Mouse (Mus musculus) olfactory bulb, adult 2 months (tissue): Measurements from ENCODE around the gene Zbtb7a.

Source experiments
- CTCF ChIP-seq: fragments of 200-500 bp; IDR thresholded peaks from 2 replicates; pipeline ENCODE4 v1.5.1; 2012; ENCODE audit warnings: low read depth, mild to moderate bottlenecking, low read length, moderate library complexity; ENCODE audit not compliant: insufficient read depth
- POLR2A ChIP-seq: fragments of 200-500 bp; IDR thresholded peaks from 2 replicates; pipeline ENCODE4 v1.6.1; 2012; ENCODE audit warnings: mild to moderate bottlenecking, low read depth, low read length, moderate library complexity; ENCODE audit not compliant: insufficient read depth

DNA sequence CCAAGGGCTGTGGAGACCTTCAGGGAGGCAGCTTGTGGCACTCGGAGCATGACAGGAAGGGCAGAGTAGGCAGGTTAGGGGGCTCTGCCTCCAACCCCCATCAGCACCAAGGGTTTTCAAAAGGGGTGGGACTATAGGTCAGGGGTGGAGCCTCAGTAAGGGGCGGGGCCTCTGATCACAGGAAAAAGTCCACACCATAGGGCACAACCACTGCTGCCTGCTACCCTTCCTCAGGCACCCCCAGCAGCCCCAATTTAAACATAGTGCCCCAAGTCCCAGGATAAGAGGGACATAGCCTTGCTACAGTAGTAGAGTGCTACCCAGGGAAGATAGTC lies 27.3 kb downstream of the Zbtb7a start:
- TF ChIP-seq CTCF (no peak), POLR2A (no peak)
